Mouse (Mus musculus) forebrain, embryonic 15.5 days (tissue): ENCODE measurements around the gene Shc4. TPM values are rescaled to one million over a fixed set of nuclear protein-coding genes. Genes with fewer than 3 reads are reported as not detected.

Experiments used
- ATAC-seq: fragments of 200-750 bp; cut with Nextera tagmentation; replicated peaks from 2 replicates; pipeline ENCODE4 v1.8.0; 2017; ENCODE audit warnings: mild to moderate bottlenecking, moderate TSS enrichment, moderate library complexity
- H3K27ac ChIP-seq: fragments of 300-500 bp; sonication (generic); replicated peaks from 2 replicates; pipeline ENCODE4 v1.5.1; 2015; ENCODE audit warnings: mild to moderate bottlenecking, inconsistent platforms
- H3K27me3 ChIP-seq: fragments of 300-500 bp; sonication (generic); 2 replicates; pipeline ENCODE4 v1.6.1; 2015; ENCODE audit warnings: inconsistent platforms
- H3K36me3 ChIP-seq: fragments of 300-500 bp; sonication (generic); 2 replicates; pipeline ENCODE4 v1.6.1; 2015; ENCODE audit warnings: mild to moderate bottlenecking, inconsistent platforms
- H3K4me1 ChIP-seq: fragments of 300-500 bp; sonication (generic); 2 replicates; pipeline ENCODE4 v1.6.1; 2015; ENCODE audit warnings: inconsistent platforms
- H3K4me2 ChIP-seq: fragments of 300-500 bp; sonication (generic); replicated peaks from 2 replicates; pipeline ENCODE4 v1.6.1; 2015; ENCODE audit warnings: mild to moderate bottlenecking, inconsistent platforms
- H3K4me3 ChIP-seq: fragments of 300-500 bp; sonication (generic); 2 replicates; pipeline ENCODE4 v1.5.1; 2015; ENCODE audit warnings: mild to moderate bottlenecking, inconsistent platforms
- H3K9ac ChIP-seq: fragments of 300-500 bp; sonication (generic); replicated peaks from 2 replicates; pipeline ENCODE4 v1.6.1; 2015; ENCODE audit warnings: mild to moderate bottlenecking, inconsistent platforms
- H3K9me3 ChIP-seq: fragments of 300-500 bp; sonication (generic); 2 replicates; pipeline ENCODE4 v1.6.1; 2016; ENCODE audit warnings: inconsistent platforms
- WGBS: fragments of 180-500 bp; shearing (Covaris S2); methylation state at CpG from one replicate; pipeline ENCODE4 v1.1.7; 2015; ENCODE audit warnings: mixed read lengths; 5-methylcytosine and 5-hydroxymethylcytosine counted together
- polyA plus RNA-seq: library from polyadenylated mRNA; unstranded; fragments of >200 nt; fragmentation: Nextera tagmentation; extraction: Ambion mirVana; gene quantifications from 2 replicates; pipeline ENCODE4 v1.2.1, GENCODE M21; 2015

Gene Shc4
- polyA plus RNA-seq, 1 experiment from 2014 or later: 1.6 TPM

- Histone ChIP-seq H3K4me3 (peak overlapping the region; percentile 24), H3K9me3 (no peaks in the 10 kb centered on the region), H3K4me2 (peak overlapping the region; percentile 40), H3K27ac (no peak overlapping the region), H3K36me3 (no peaks in the 10 kb centered on the region), H3K4me1 (peaks cover 8% of the 10 kb centered on the region; the same call in 1 of the 2 replicates), H3K27me3 (no peaks in the 10 kb centered on the region), H3K9ac (peak overlapping the region; percentile 33)
- peak; percentile 85 for ATAC-seq
- 17% methylated on average over 10 of the region's 10 CpGs for WGBS
These were observed 64.0 kb downstream of the Shc4 start for GRCm38 (mm10) chr2:125659823-125660536.

GRCm38 (mm10) chr2:125655391-125655790, 68.6 kb downstream of the Shc4 start:
- Histone ChIP-seq H3K4me1 (no peaks in the 10 kb centered on the region; the same call in 1 of the 2 replicates), H3K4me3 (no peak overlapping the region), H3K27me3 (no peaks in the 10 kb centered on the region), H3K27ac (no peak overlapping the region), H3K36me3 (no peaks in the 10 kb centered on the region), H3K4me2 (no peak overlapping the region), H3K9ac (no peak overlapping the region), H3K9me3 (no peaks in the 10 kb centered on the region)
- no peak for ATAC-seq
- WGBS: 94% methylated on average over 9 of the region's 9 CpGs

- H3K4me3 ChIP-seq: no peak overlapping the region
- H3K4me2 ChIP-seq: no peak overlapping the region
- H3K36me3 ChIP-seq: no peaks in the 10 kb centered on the region
- WGBS: 97% methylated on average over 2 of the region's 2 CpGs
- H3K9ac ChIP-seq: no peak overlapping the region
- H3K27ac ChIP-seq: no peak overlapping the region
- ATAC-seq: no peak
- no peaks in the 10 kb centered on the region for H3K9me3 ChIP-seq
- H3K27me3 ChIP-seq: no peaks in the 10 kb centered on the region
- no peaks in the 10 kb centered on the region for H3K4me1 ChIP-seq
These were observed 70.7 kb downstream of the Shc4 start for GRCm38 (mm10) chr2:125653286-125653685.

- WGBS: 52% methylated on average over 8 of the region's 8 CpGs
- Histone ChIP-seq H3K4me1 (no peaks in the 10 kb centered on the region), H3K36me3 (no peaks in the 10 kb centered on the region), H3K9me3 (no peaks in the 10 kb centered on the region), H3K9ac (no peak overlapping the region), H3K27ac (no peak overlapping the region), H3K4me2 (no peak overlapping the region), H3K4me3 (no peak overlapping the region), H3K27me3 (no peaks in the 10 kb centered on the region)
- ATAC-seq: no peak
These were observed 72.4 kb downstream of the Shc4 start for GRCm38 (mm10) chr2:125651563-125651962.

- no peak overlapping the region for H3K4me2 ChIP-seq
- no peak overlapping the region for H3K27ac ChIP-seq
- 91% methylated on average over 14 of the region's 14 CpGs for WGBS
- no peak overlapping the region for H3K4me3 ChIP-seq
- H3K36me3 ChIP-seq: no peaks in the 10 kb centered on the region
- no peaks in the 10 kb centered on the region for H3K27me3 ChIP-seq
- no peaks in the 10 kb centered on the region for H3K9me3 ChIP-seq
- no peak for ATAC-seq
- no peak overlapping the region for H3K9ac ChIP-seq
- no peaks in the 10 kb centered on the region for H3K4me1 ChIP-seq
These were observed 73.1 kb downstream of the Shc4 start for GRCm38 (mm10) chr2:125650742-125651352.

GRCm38 (mm10) chr2:125650038-125650437, 73.9 kb downstream of the Shc4 start:
- Histone ChIP-seq H3K9me3 (no peaks in the 10 kb centered on the region), H3K4me1 (no peaks in the 10 kb centered on the region), H3K4me3 (no peak overlapping the region), H3K36me3 (no peaks in the 10 kb centered on the region), H3K27me3 (no peaks in the 10 kb centered on the region), H3K27ac (no peak overlapping the region), H3K9ac (no peak overlapping the region), H3K4me2 (no peak overlapping the region)
- 86% methylated on average over 5 of the region's 5 CpGs for WGBS
- no peak for ATAC-seq

- 54% methylated on average over 6 of the region's 6 CpGs for WGBS
- no peaks in the 10 kb centered on the region for H3K9me3 ChIP-seq
- H3K4me3 ChIP-seq: no peak overlapping the region
- H3K4me2 ChIP-seq: no peak overlapping the region
- no peaks in the 10 kb centered on the region for H3K4me1 ChIP-seq
- ATAC-seq: peak; percentile 41
- H3K27me3 ChIP-seq: no peaks in the 10 kb centered on the region
- no peaks in the 10 kb centered on the region for H3K36me3 ChIP-seq
- no peak overlapping the region for H3K9ac ChIP-seq
- H3K27ac ChIP-seq: no peak overlapping the region
These were observed 79.0 kb downstream of the Shc4 start for GRCm38 (mm10) chr2:125644912-125645311.

GRCm38 (mm10) chr2:125637331-125637730, 86.6 kb downstream of the Shc4 start:
- H3K4me1 ChIP-seq: no peaks in the 10 kb centered on the region
- no peak overlapping the region for H3K4me3 ChIP-seq
- no peaks in the 10 kb centered on the region for H3K36me3 ChIP-seq
- no peak overlapping the region for H3K27ac ChIP-seq
- no peak overlapping the region for H3K9ac ChIP-seq
- no peak overlapping the region for H3K4me2 ChIP-seq
- no peak for ATAC-seq
- H3K9me3 ChIP-seq: no peaks in the 10 kb centered on the region
- no peaks in the 10 kb centered on the region for H3K27me3 ChIP-seq
- WGBS: 85% methylated on average over 7 of the region's 7 CpGs

GRCm38 (mm10) chr2:125630010-125630409, 93.9 kb downstream of the Shc4 start:
- no peak overlapping the region for H3K27ac ChIP-seq
- no peaks in the 10 kb centered on the region for H3K36me3 ChIP-seq
- H3K4me2 ChIP-seq: no peak overlapping the region
- H3K27me3 ChIP-seq: no peaks in the 10 kb centered on the region
- no peak for ATAC-seq
- H3K9ac ChIP-seq: no peak overlapping the region
- WGBS: 93% methylated on average over 2 of the region's 2 CpGs
- H3K4me3 ChIP-seq: no peak overlapping the region
- H3K4me1 ChIP-seq: peaks cover 7% of the 10 kb centered on the region
- H3K9me3 ChIP-seq: no peaks in the 10 kb centered on the region

- ATAC-seq: no peak
- 88% methylated on average over 6 of the region's 6 CpGs for WGBS
- no peaks in the 10 kb centered on the region for H3K36me3 ChIP-seq
- no peak overlapping the region for H3K4me3 ChIP-seq
- H3K27me3 ChIP-seq: no peaks in the 10 kb centered on the region
- no peak overlapping the region for H3K9ac ChIP-seq
- no peak overlapping the region for H3K27ac ChIP-seq
- no peaks in the 10 kb centered on the region for H3K9me3 ChIP-seq
- H3K4me2 ChIP-seq: no peak overlapping the region
- H3K4me1 ChIP-seq: peaks cover 17% of the 10 kb centered on the region
These were observed 95.5 kb downstream of the Shc4 start for GRCm38 (mm10) chr2:125628487-125628886.

GRCm38 (mm10) chr2:125626536-125626935, 97.4 kb downstream of the Shc4 start:
- H3K9ac ChIP-seq: no peak overlapping the region
- H3K27ac ChIP-seq: no peak overlapping the region
- no peaks in the 10 kb centered on the region for H3K27me3 ChIP-seq
- no peaks in the 10 kb centered on the region for H3K9me3 ChIP-seq
- no peak overlapping the region for H3K4me2 ChIP-seq
- H3K36me3 ChIP-seq: no peaks in the 10 kb centered on the region
- peaks cover 23% of the 10 kb centered on the region for H3K4me1 ChIP-seq
- WGBS: 91% methylated on average over 4 of the region's 4 CpGs
- H3K4me3 ChIP-seq: no peak overlapping the region
- ATAC-seq: no peak

GRCm38 (mm10) chr2:125624837-125625351, 99.1 kb downstream of the Shc4 start, which contains the start of gene Cep152:
TSS of gene Cep152 (minus strand) at chr2:125625113.
- under 1% methylated on average over 50 of the region's 50 CpGs for WGBS
- H3K4me1 ChIP-seq: peaks cover 25% of the 10 kb centered on the region
- peak; percentile 99 for ATAC-seq
- peak within 1 kb of the TSS; percentile 63 for H3K4me2 ChIP-seq
- H3K27ac ChIP-seq: no peak within 1 kb of the TSS
- H3K4me3 ChIP-seq: peak within 1 kb of the TSS; percentile 82
- no peaks in the 10 kb centered on the region for H3K9me3 ChIP-seq
- H3K9ac ChIP-seq: peak within 1 kb of the TSS; percentile 61
- H3K36me3 ChIP-seq: no peaks in the 10 kb centered on the region
- no peaks in the 10 kb centered on the region for H3K27me3 ChIP-seq
